Mouse (Mus musculus): Measurements from ENCODE around the gene Mctp2. TPM values are rescaled to one million over a fixed set of nuclear protein-coding genes. Genes with fewer than 3 reads are reported as not detected.

Gene Mctp2
- polyA plus RNA-seq, 1 experiment from 2014 or later = 1.7 TPM

DNA sequence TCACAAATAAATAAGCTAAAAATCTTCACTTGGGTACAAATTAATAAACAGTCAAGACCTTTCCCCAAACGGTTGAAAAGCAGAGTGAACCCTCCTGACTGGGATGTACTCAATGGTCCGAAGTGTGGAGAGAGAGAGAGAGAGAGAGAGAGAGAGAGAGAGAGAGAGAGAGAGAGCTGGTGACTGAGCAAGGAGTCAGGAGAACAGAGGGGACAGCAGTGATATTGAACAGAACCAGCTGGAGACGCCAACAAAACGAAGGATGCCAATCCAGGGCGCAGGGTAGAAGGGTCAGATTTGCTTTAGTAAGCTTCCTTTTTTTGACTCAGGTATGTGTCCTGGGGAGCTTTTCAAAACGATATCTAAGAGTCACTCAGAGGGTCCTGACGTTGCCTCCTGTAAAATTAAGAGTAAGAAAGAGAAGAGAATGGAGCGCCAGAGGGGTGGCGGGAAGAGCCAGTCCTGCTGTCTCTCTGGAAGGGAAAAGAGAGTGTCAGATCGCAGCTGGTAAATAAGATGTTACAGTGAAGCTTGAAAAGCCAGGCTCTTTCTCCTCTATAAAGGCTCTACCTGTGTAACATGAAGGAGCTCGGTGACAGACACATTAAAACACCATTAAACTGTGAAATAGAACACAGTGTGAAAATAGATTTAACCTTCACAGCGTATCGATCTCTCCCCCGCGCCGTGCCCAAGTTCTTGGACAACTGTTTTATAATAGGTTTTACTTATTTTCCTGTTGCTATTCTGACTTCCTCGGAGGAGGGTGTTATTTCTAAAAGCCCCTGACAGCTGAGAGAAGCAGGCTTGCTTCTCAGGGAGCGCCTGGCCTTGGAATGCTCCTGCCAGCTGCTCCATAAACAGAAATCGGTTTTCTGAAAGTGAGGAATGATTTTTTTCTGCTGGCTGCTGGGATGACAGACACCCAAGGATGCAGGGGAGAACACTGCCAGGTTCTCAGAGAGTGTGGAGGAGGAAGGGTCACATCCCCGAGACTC is 258.5 kb downstream of the Mctp2 start:
- Histone ChIP-seq H3K36me3 (replicated peaks; ENCODE audit: insufficient read depth, low read length) (no peaks in the 10 kb centered on the region), H3K27me3 (ENCODE audit: insufficient read depth, low read length) (no peaks in the 10 kb centered on the region), H3K4me2 (ENCODE audit: low read depth, low read length) (no peak overlapping the region), H3K4me3 (ENCODE audit: low read depth, low read length) (no peak overlapping the region), H3K9ac (replicated peaks) (no peak overlapping the region), H3K27ac (ENCODE audit: low read depth) (no peak overlapping the region), H3K9me3 (ENCODE audit: low read length) (no peaks in the 10 kb centered on the region), H3K4me1 (ENCODE audit: insufficient read depth) (no peaks in the 10 kb centered on the region)
- WGBS (ENCODE audit: insufficient replicate concordance) = 76% methylated on average over 20 of the region's 20 CpGs
- TF ChIP-seq EP300 (IDR thresholded peaks at IDR 0.05; ENCODE audit: low read depth) (no peak), CTCF (IDR thresholded peaks at IDR 0.05; ENCODE audit: low read depth) (no peak)
- DNase-seq = no peak
- ATAC-seq = no peak
